ENCODE assay signal across 9 mouse cellular contexts in the genomic region with DNA sequence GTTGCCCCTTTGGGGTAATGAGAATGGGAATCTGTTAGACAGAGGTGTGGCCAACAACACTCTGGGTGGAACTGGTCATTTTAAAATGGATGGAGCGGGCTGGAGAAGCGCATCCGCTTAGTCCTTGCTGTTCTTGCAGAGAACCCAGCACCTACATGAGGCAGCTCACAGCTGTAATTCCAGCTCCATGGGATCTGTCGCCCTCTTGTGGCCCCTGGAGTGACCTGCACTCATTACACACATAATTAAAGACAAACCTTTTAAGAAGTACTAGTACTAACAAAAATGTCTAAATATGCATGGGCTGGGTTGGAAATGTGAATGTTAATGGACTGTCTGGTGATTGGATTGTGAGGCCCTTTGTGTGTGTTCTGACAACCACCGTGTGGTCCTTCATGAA. TPM values are rescaled to one million over a fixed set of nuclear protein-coding genes. Genes with fewer than 3 reads are reported as not detected.
DNase-seq lines count a peak whose midpoint lies in the region; ATAC-seq and TF ChIP-seq lines count a peak whose summit lies in the region.
"Had no signal": no experiment of that assay in that cellular context is flagged by ENCODE, and none has a peak within 500 bp of the region (broad histone marks: within the 10 kb centered on the region; RNA-seq: fewer than 3 reads in every experiment).

No protein-coding gene starts in this region.

- no peak for ATAC-seq in intestine, postnatal 0 days
- ATAC-seq in intestine, embryonic 15.5 days = no peak
- ATAC-seq in limb, embryonic 11.5 days (ENCODE audit: insufficient number of reproducible peaks, low FRiP score, low TSS enrichment, low read depth) = no peak

- H3K9ac ChIP-seq in intestine, postnatal 0 days (ENCODE audit: low read depth, low read length) = no peak overlapping the region
- H3K9ac ChIP-seq in intestine, embryonic 15.5 days = no peak overlapping the region
- no peak overlapping the region for H3K9ac ChIP-seq in limb, embryonic 11.5 days (ENCODE audit: low read length)
- H3K9ac ChIP-seq: neural tube, embryonic 12.5 days had no signal

- peak; percentile 90 for TF ChIP-seq CTCF in intestine, postnatal 0 days (IDR thresholded peaks at IDR 0.05; ENCODE audit: low read depth)

- intact Hi-C loops in left cerebral cortex, postnatal 25 days (cut with DNase I) = loop anchor here (5.0 kb wide), 1 partner anchor 33 kb away; no protein-coding TSS in a partner anchor

- H3K27me3 ChIP-seq in intestine, postnatal 0 days (replicated peaks; ENCODE audit: control insufficient read depth, insufficient read depth, low read length) = no peaks in the 10 kb centered on the region
- no peaks in the 10 kb centered on the region for H3K27me3 ChIP-seq in intestine, embryonic 15.5 days (replicated peaks)
- no peaks in the 10 kb centered on the region for H3K27me3 ChIP-seq in limb, embryonic 11.5 days (ENCODE audit: control insufficient read depth, insufficient read depth, low read length)
- H3K27me3 ChIP-seq: neural tube, embryonic 12.5 days had no signal

- no peaks in the 10 kb centered on the region for H3K4me1 ChIP-seq in intestine, postnatal 0 days (replicated peaks; ENCODE audit: control insufficient read depth, insufficient read depth, low read length)
- H3K4me1 ChIP-seq in intestine, embryonic 15.5 days (replicated peaks) = 0 out of 2 replicates have a peak, but pooled peaks cover 3% of the 10 kb centered on the region
- no peaks in the 10 kb centered on the region for H3K4me1 ChIP-seq in limb, embryonic 11.5 days (ENCODE audit: control insufficient read depth, insufficient read depth, low read length)
- H3K4me1 ChIP-seq: neural tube, embryonic 12.5 days had no signal

- peaks cover 79% of the 10 kb centered on the region for H3K36me3 ChIP-seq in intestine, postnatal 0 days (ENCODE audit: control insufficient read depth, insufficient read depth)
- 0 out of 2 replicates have a peak, but pooled peaks cover 6% of the 10 kb centered on the region for H3K36me3 ChIP-seq in intestine, embryonic 15.5 days
- H3K36me3 ChIP-seq in limb, embryonic 11.5 days (ENCODE audit: control insufficient read depth, insufficient read depth, low read length) = no peaks in the 10 kb centered on the region
- H3K36me3 ChIP-seq: neural tube, embryonic 12.5 days had no signal

- WGBS in intestine, postnatal 0 days = 65% methylated on average over 5 of the region's 5 CpGs
- WGBS in intestine, embryonic 15.5 days = 70% methylated on average over 5 of the region's 5 CpGs
- 60% methylated on average over 5 of the region's 5 CpGs for WGBS in limb, embryonic 11.5 days

- no peak overlapping the region for H3K4me2 ChIP-seq in intestine, postnatal 0 days (replicated peaks; ENCODE audit: low read depth)
- H3K4me2 ChIP-seq in intestine, embryonic 15.5 days (replicated peaks) = no peak overlapping the region
- H3K4me2 ChIP-seq in limb, embryonic 11.5 days (ENCODE audit: low read depth, severe bottlenecking) = no peak overlapping the region
- H3K4me2 ChIP-seq: neural tube, embryonic 12.5 days had no signal

- H3K9me3 ChIP-seq in intestine, postnatal 0 days (ENCODE audit: control insufficient read depth) = no peaks in the 10 kb centered on the region
- no peaks in the 10 kb centered on the region for H3K9me3 ChIP-seq in intestine, embryonic 15.5 days
- no peaks in the 10 kb centered on the region for H3K9me3 ChIP-seq in limb, embryonic 11.5 days (ENCODE audit: control insufficient read depth, low read length)
- H3K9me3 ChIP-seq: neural tube, embryonic 12.5 days had no signal

- no peak overlapping the region for H3K27ac ChIP-seq in intestine, postnatal 0 days (ENCODE audit: low read depth, low read length)
- no peak overlapping the region for H3K27ac ChIP-seq in intestine, embryonic 15.5 days
- no peak overlapping the region for H3K27ac ChIP-seq in limb, embryonic 11.5 days (replicated peaks; ENCODE audit: low read depth, low read length)
- H3K27ac ChIP-seq: neural tube, embryonic 12.5 days had no signal

- H3K4me3 ChIP-seq in intestine, postnatal 0 days (ENCODE audit: low read depth, low read length) = no peak overlapping the region
- H3K4me3 ChIP-seq in intestine, embryonic 15.5 days (replicated peaks) = no peak overlapping the region
- no peak overlapping the region for H3K4me3 ChIP-seq in limb, embryonic 11.5 days (ENCODE audit: low read depth, low read length)
- H3K4me3 ChIP-seq: neural tube, embryonic 12.5 days had no signal

- peak; percentile 89 for DNase-seq in ES-CJ7 (ENCODE audit: low read depth, low spot score)
- DNase-seq in brain, adult 2 months (ENCODE audit: low read depth, low spot score) = peak; percentile 32
- DNase-seq in limb, embryonic 11.5 days (ENCODE audit: low spot score) = peak; percentile 68
- peak; percentile 53 to 78 for DNase-seq in spleen, postnatal 4 days (ENCODE audit: low spot score in 2 of 2)
- no peak for DNase-seq in left cerebral cortex, postnatal 25 days (ENCODE audit: low spot score in 2 of 2)
- DNase-seq in urinary bladder, postnatal 14 days (ENCODE audit: low spot score) = no peak

RNA-seq across cellular contexts. Expression of a gene that starts 11.7 kb away (rescaled TPM):
- polyA plus RNA-seq in intestine, postnatal 0 days (2015; fragmentation: Nextera tagmentation; extraction: Ambion mirVana) = 23.1 and 23.2 TPM in 2 replicates
- 8.3 and 9.2 TPM in 2 replicates for polyA plus RNA-seq in intestine, embryonic 15.5 days (2015; fragmentation: Nextera tagmentation; extraction: Ambion mirVana)
- polyA plus RNA-seq in limb, embryonic 11.5 days (2014; fragmentation: Nextera tagmentation; extraction: Ambion mirVana) = 3.1 and 3.5 TPM in 2 replicates
- total RNA-seq in left cerebral cortex, postnatal 25 days (2021) = 1 to 10 TPM; 2.2 to 2.6 TPM

RNA-seq across cellular contexts. Expression of a gene that starts 49.3 kb away (rescaled TPM):
- polyA plus RNA-seq in intestine, postnatal 0 days (2015; fragmentation: Nextera tagmentation; extraction: Ambion mirVana) = 6.7 and 7.7 TPM in 2 replicates
- 7.2 and 9.9 TPM in 2 replicates for polyA plus RNA-seq in intestine, embryonic 15.5 days (2015; fragmentation: Nextera tagmentation; extraction: Ambion mirVana)
- 7.3 and 7.4 TPM in 2 replicates for polyA plus RNA-seq in limb, embryonic 11.5 days (2014; fragmentation: Nextera tagmentation; extraction: Ambion mirVana)
- total RNA-seq in left cerebral cortex, postnatal 25 days (2021) = 1 to 10 TPM; 4.5 TPM

RNA-seq across cellular contexts. Expression of a gene that starts 49.3 kb away (rescaled TPM):
- 7.7 and 8.3 TPM in 2 replicates for polyA plus RNA-seq in intestine, postnatal 0 days (2015; fragmentation: Nextera tagmentation; extraction: Ambion mirVana)
- 7.5 and 10.5 TPM in 2 replicates for polyA plus RNA-seq in intestine, embryonic 15.5 days (2015; fragmentation: Nextera tagmentation; extraction: Ambion mirVana)
- 4.9 and 6.2 TPM in 2 replicates for polyA plus RNA-seq in limb, embryonic 11.5 days (2014; fragmentation: Nextera tagmentation; extraction: Ambion mirVana)
- 1 to 10 TPM; 3.9 to 4.4 TPM for total RNA-seq in left cerebral cortex, postnatal 25 days (2021)

Comparison
In these comparisons a context has a peak if more than half of its experiments do, and no peak if none do; other contexts are left out.
1. DNase-seq: peak in ES-CJ7 (single experiment), brain, adult 2 months (single experiment), limb, embryonic 11.5 days (single experiment) and spleen, postnatal 4 days (2 of 2); none in left cerebral cortex, postnatal 25 days (0 of 2) and urinary bladder, postnatal 14 days (single experiment).